Mouse (Mus musculus) limb, embryonic 11.5 days (tissue): Measurements from ENCODE around the gene Zbed5. TPM values are rescaled to one million over a fixed set of nuclear protein-coding genes. Genes with fewer than 3 reads are reported as not detected.
"Not testable (repeated sequence)": the region's sequence is repeated elsewhere in the genome, so short reads cannot be mapped to it uniquely, and the experiment has no call there.

Experiments
- ATAC-seq: fragments of 200-750 bp; cut with Nextera tagmentation; 2 replicates; pipeline ENCODE4 v1.8.0; 2017; ENCODE audit warnings: low read depth; ENCODE audit not compliant: insufficient number of reproducible peaks, low FRiP score, low TSS enrichment
- DNase-seq: peaks from one replicate; pipeline ENCODE4 v3.0.0-alpha.2; 2015; ENCODE audit warnings: low spot score
- H3K27ac ChIP-seq: fragments of 300-500 bp; sonication (generic); replicated peaks from 2 replicates; pipeline ENCODE4 v1.5.1; 2014; ENCODE audit warnings: low read depth, mild to moderate bottlenecking, low read length
- H3K27me3 ChIP-seq: fragments of 300-500 bp; sonication (generic); 2 replicates; pipeline ENCODE4 v1.6.1; 2014; ENCODE audit warnings: mild to moderate bottlenecking, low read length, mixed read lengths; ENCODE audit not compliant: control insufficient read depth, insufficient read depth
- H3K36me3 ChIP-seq: fragments of 300-500 bp; sonication (generic); 2 replicates; pipeline ENCODE4 v1.6.1; 2014; ENCODE audit warnings: mild to moderate bottlenecking, low read length, moderate library complexity, mixed read lengths; ENCODE audit not compliant: control insufficient read depth, insufficient read depth
- H3K4me1 ChIP-seq: fragments of 300-500 bp; sonication (generic); 2 replicates; pipeline ENCODE4 v1.6.1; 2014; ENCODE audit warnings: low read length, mixed read lengths; ENCODE audit not compliant: control insufficient read depth, insufficient read depth
- H3K4me2 ChIP-seq: fragments of 300-500 bp; sonication (generic); 2 replicates; pipeline ENCODE4 v1.6.1; 2014; ENCODE audit warnings: low read depth, mild to moderate bottlenecking, moderate library complexity; ENCODE audit not compliant: severe bottlenecking
- H3K4me3 ChIP-seq: fragments of 300-500 bp; sonication (generic); 2 replicates; pipeline ENCODE4 v1.5.1; 2014; ENCODE audit warnings: low read depth, low read length
- H3K9ac ChIP-seq: fragments of 300-500 bp; sonication (generic); 2 replicates; pipeline ENCODE4 v1.6.1; 2014; ENCODE audit warnings: mild to moderate bottlenecking, low read length
- H3K9me3 ChIP-seq: fragments of 300-500 bp; sonication (generic); 2 replicates; pipeline ENCODE4 v1.6.1; 2016; ENCODE audit warnings: low read length; ENCODE audit not compliant: control insufficient read depth
- WGBS: fragments of 180-500 bp; shearing (Covaris S2); extraction: QIAGEN DNeasy Blood & Tissue Kit; methylation state at CpG from one replicate; pipeline ENCODE4 v1.1.7; 2014; 5-methylcytosine and 5-hydroxymethylcytosine counted together
- polyA plus RNA-seq: library from polyadenylated mRNA; unstranded; fragments of >200 nt; fragmentation: Nextera tagmentation; extraction: Ambion mirVana; gene quantifications from 2 replicates; pipeline ENCODE4 v1.2.1, GENCODE M21; 2014

The Zbed5 gene
- polyA plus RNA-seq, 1 experiment from 2014 or later = 12.2 TPM

- H3K4me1 ChIP-seq = no peaks in the 10 kb centered on the region
- no peak overlapping the region for H3K9ac ChIP-seq
- no peak overlapping the region for H3K27ac ChIP-seq
- no peaks in the 10 kb centered on the region for H3K36me3 ChIP-seq
- H3K9me3 ChIP-seq = no peaks in the 10 kb centered on the region
- no peak overlapping the region for H3K4me2 ChIP-seq
- no peak overlapping the region for H3K4me3 ChIP-seq
- ATAC-seq = no peak
- WGBS = 57% methylated on average over 4 of the region's 4 CpGs
- DNase-seq = no peak
- no peaks in the 10 kb centered on the region for H3K27me3 ChIP-seq
Measured at GRCm38 (mm10) chr5:129936941-129937340, 41.4 kb downstream of the Zbed5 start.

GRCm38 (mm10) chr5:129940281-129940680 lies 44.8 kb downstream of the Zbed5 start:
- DNase-seq (no peak), ATAC-seq (no peak)
- H3K4me2 ChIP-seq = no peak overlapping the region
- no peak overlapping the region for H3K27ac ChIP-seq
- no peaks in the 10 kb centered on the region for H3K9me3 ChIP-seq
- no peak overlapping the region for H3K9ac ChIP-seq
- H3K4me3 ChIP-seq = no peak overlapping the region
- no peaks in the 10 kb centered on the region for H3K27me3 ChIP-seq
- 69% methylated on average over 2 of the region's 2 CpGs for WGBS
- H3K36me3 ChIP-seq = no peaks in the 10 kb centered on the region
- no peaks in the 10 kb centered on the region for H3K4me1 ChIP-seq

GRCm38 (mm10) chr5:129940736-129941494 lies 45.4 kb downstream of the Zbed5 start:
- Histone ChIP-seq H3K9ac (no peak overlapping the region), H3K4me3 (peak overlapping the region; percentile 34), H3K9me3 (no peaks in the 10 kb centered on the region), H3K4me1 (no peaks in the 10 kb centered on the region), H3K27ac (no peak overlapping the region), H3K4me2 (peak overlapping the region; percentile 40), H3K36me3 (no peaks in the 10 kb centered on the region), H3K27me3 (no peaks in the 10 kb centered on the region)
- ATAC-seq = no peak; the same call in 1 of the 2 replicates
- WGBS = 9% methylated on average over 9 of the region's 9 CpGs
- DNase-seq = no peak

- under 1% methylated on average over 58 of the region's 59 CpGs for WGBS
- Histone ChIP-seq H3K36me3 (no peaks in the 10 kb centered on the region), H3K9ac (peak within 1 kb of the TSS; percentile 78), H3K4me3 (peak within 1 kb of the TSS; percentile 72), H3K9me3 (no peaks in the 10 kb centered on the region), H3K4me1 (no peaks in the 10 kb centered on the region), H3K4me2 (peak within 1 kb of the TSS; percentile 61), H3K27me3 (no peaks in the 10 kb centered on the region), H3K27ac (no peak within 1 kb of the TSS; the same call in 1 of the 2 replicates)
- DNase-seq (peak; percentile 99), ATAC-seq (peak; percentile 98)
Measured at GRCm38 (mm10) chr5:129941495-129942045, 46.0 kb downstream of the Zbed5 start, which contains the start of gene Vkorc1l1. Vkorc1l1 (plus strand) TSS chr5:129941970.

GRCm38 (mm10) chr5:129942073-129942939 lies 46.8 kb downstream of the Zbed5 start:
- Histone ChIP-seq H3K9ac (peak overlapping the region; percentile 78), H3K4me3 (peak overlapping the region; percentile 72), H3K4me2 (peak overlapping the region; percentile 61)
- peak; percentile 60 for DNase-seq
- WGBS = under 1% methylated on average over 53 of the region's 82 CpGs
- not testable (repeated sequence) for H3K9me3 ChIP-seq, H3K36me3 ChIP-seq, H3K4me1 ChIP-seq, H3K27me3 ChIP-seq, H3K27ac ChIP-seq
- peak; percentile 46; the same call in 1 of the 2 replicates for ATAC-seq

GRCm38 (mm10) chr5:129943402-129943801 lies 47.9 kb downstream of the Zbed5 start:
- WGBS = 78% methylated on average over 1 of the region's 1 CpGs
- ATAC-seq (no peak), DNase-seq (no peak)
- H3K36me3 ChIP-seq = no peaks in the 10 kb centered on the region
- H3K27me3 ChIP-seq = no peaks in the 10 kb centered on the region
- H3K9me3 ChIP-seq = no peaks in the 10 kb centered on the region
- no peak overlapping the region for H3K4me3 ChIP-seq
- H3K4me2 ChIP-seq = no peak overlapping the region
- H3K9ac ChIP-seq = no peak overlapping the region
- H3K27ac ChIP-seq = no peak overlapping the region
- H3K4me1 ChIP-seq = no peaks in the 10 kb centered on the region

- no peak overlapping the region for H3K27ac ChIP-seq
- ATAC-seq (no peak), DNase-seq (no peak)
- no peaks in the 10 kb centered on the region for H3K36me3 ChIP-seq
- no peaks in the 10 kb centered on the region for H3K4me1 ChIP-seq
- no peak overlapping the region for H3K4me2 ChIP-seq
- no peak overlapping the region for H3K9ac ChIP-seq
- H3K27me3 ChIP-seq = no peaks in the 10 kb centered on the region
- no peaks in the 10 kb centered on the region for H3K9me3 ChIP-seq
- 95% methylated on average over 2 of the region's 2 CpGs for WGBS
- H3K4me3 ChIP-seq = no peak overlapping the region
Measured at GRCm38 (mm10) chr5:129947528-129948033, 52.1 kb downstream of the Zbed5 start.

GRCm38 (mm10) chr5:129952143-129952542 lies 56.6 kb downstream of the Zbed5 start:
- H3K9ac ChIP-seq = no peak overlapping the region
- ATAC-seq (no peak), DNase-seq (no peak)
- no peaks in the 10 kb centered on the region for H3K27me3 ChIP-seq
- no peak overlapping the region for H3K4me3 ChIP-seq
- no peak overlapping the region for H3K27ac ChIP-seq
- no peak overlapping the region for H3K4me2 ChIP-seq
- H3K4me1 ChIP-seq = no peaks in the 10 kb centered on the region
- 90% methylated on average over 4 of the region's 4 CpGs for WGBS
- no peaks in the 10 kb centered on the region for H3K36me3 ChIP-seq
- no peaks in the 10 kb centered on the region for H3K9me3 ChIP-seq
